Mouse (Mus musculus) lung, postnatal 0 days (tissue): ENCODE data around the gene Tnp1. TPM values are rescaled to one million over a fixed set of nuclear protein-coding genes. Genes with fewer than 3 reads are reported as not detected.

Experiments
- ATAC-seq: fragments of 200-750 bp; cut with Nextera tagmentation; 2 replicates; pipeline ENCODE4 v1.8.0; 2017; ENCODE audit warnings: moderate library complexity
- DNase-seq: peaks from one replicate; pipeline ENCODE4 v3.0.0-alpha.2; 2016; ENCODE audit warnings: low spot score
- H3K27ac ChIP-seq: fragments of 300-500 bp; sonication (generic); 2 replicates; pipeline ENCODE4 v1.5.1; 2014; ENCODE audit warnings: antibody characterized with exemption, mild to moderate bottlenecking, low read length, mixed read lengths
- H3K27me3 ChIP-seq: fragments of 300-500 bp; sonication (generic); replicated peaks from 2 replicates; pipeline ENCODE4 v1.6.1; 2014; ENCODE audit warnings: low read length, mixed read lengths; ENCODE audit not compliant: insufficient read depth
- H3K36me3 ChIP-seq: fragments of 300-500 bp; sonication (generic); 2 replicates; pipeline ENCODE4 v1.6.1; 2014; ENCODE audit warnings: low read length, mixed read lengths; ENCODE audit not compliant: insufficient read depth
- H3K4me1 ChIP-seq: fragments of 300-500 bp; sonication (generic); 2 replicates; pipeline ENCODE4 v1.6.1; 2014; ENCODE audit warnings: antibody characterized with exemption, low read depth, low read length, mixed read lengths; ENCODE audit not compliant: insufficient read depth
- H3K4me2 ChIP-seq: fragments of 300-500 bp; sonication (generic); replicated peaks from 2 replicates; pipeline ENCODE4 v1.6.1; 2014; ENCODE audit warnings: low read depth, mild to moderate bottlenecking, low read length, moderate library complexity, mixed read lengths
- H3K4me3 ChIP-seq: fragments of 300-500 bp; sonication (generic); 2 replicates; pipeline ENCODE4 v1.5.1; 2014; ENCODE audit warnings: low read depth, low read length
- H3K9ac ChIP-seq: fragments of 300-500 bp; sonication (generic); replicated peaks from 2 replicates; pipeline ENCODE4 v1.6.1; 2014; ENCODE audit warnings: low read depth, mild to moderate bottlenecking
- H3K9me3 ChIP-seq: fragments of 300-500 bp; sonication (generic); 2 replicates; pipeline ENCODE4 v1.6.1; 2016; ENCODE audit warnings: low read length, mixed read lengths
- CTCF ChIP-seq: IDR thresholded peaks from 2 replicates; pipeline ENCODE4 v1.5.1; 2016; ENCODE audit warnings: antibody characterized with exemption, mild to moderate bottlenecking
- EP300 ChIP-seq: IDR thresholded peaks from 2 replicates; pipeline ENCODE4 v1.6.1; 2016; ENCODE audit warnings: antibody characterized with exemption, mild to moderate bottlenecking, control low read depth
- WGBS: fragments of 180-500 bp; shearing (Covaris S2); extraction: QIAGEN DNeasy Blood & Tissue Kit; methylation state at CpG from one replicate; pipeline ENCODE4 v1.1.7; 2014; 5-methylcytosine and 5-hydroxymethylcytosine counted together
- polyA plus RNA-seq: library from polyadenylated mRNA; unstranded; fragments of >200 nt; fragmentation: Nextera tagmentation; extraction: Ambion mirVana; gene quantifications from 2 replicates; pipeline ENCODE4 v1.2.1, GENCODE M21; 2015

The Tnp1 gene
- polyA plus RNA-seq, 1 experiment from 2014 or later = not detected

GRCm38 (mm10) chr1:73040691-73041425 lies 25.1 kb upstream of the Tnp1 start:
- no peak for DNase-seq
- Histone ChIP-seq H3K4me3 (no peak overlapping the region), H3K9me3 (no peaks in the 10 kb centered on the region), H3K27ac (no peak overlapping the region), H3K9ac (no peak overlapping the region), H3K4me2 (no peak overlapping the region), H3K27me3 (no peaks in the 10 kb centered on the region), H3K36me3 (no peaks in the 10 kb centered on the region), H3K4me1 (no peaks in the 10 kb centered on the region)
- 77% methylated on average over 3 of the region's 3 CpGs for WGBS
- no peak for TF ChIP-seq CTCF
- TF ChIP-seq EP300 = no peak
- ATAC-seq = no peak

GRCm38 (mm10) chr1:73038532-73038931 lies 22.8 kb upstream of the Tnp1 start:
- ATAC-seq = no peak
- DNase-seq = no peak
- no peak for TF ChIP-seq CTCF
- TF ChIP-seq EP300 = no peak
- no peaks in the 10 kb centered on the region for H3K4me1 ChIP-seq
- no peaks in the 10 kb centered on the region for H3K27me3 ChIP-seq
- no peak overlapping the region for H3K4me2 ChIP-seq
- 56% methylated on average over 3 of the region's 3 CpGs for WGBS
- no peak overlapping the region for H3K4me3 ChIP-seq
- H3K27ac ChIP-seq = no peak overlapping the region
- no peaks in the 10 kb centered on the region for H3K9me3 ChIP-seq
- H3K36me3 ChIP-seq = no peaks in the 10 kb centered on the region
- H3K9ac ChIP-seq = no peak overlapping the region

- Histone ChIP-seq H3K27me3 (no peaks in the 10 kb centered on the region), H3K27ac (no peak overlapping the region), H3K4me1 (no peaks in the 10 kb centered on the region), H3K9ac (no peak overlapping the region), H3K4me2 (no peak overlapping the region), H3K9me3 (no peaks in the 10 kb centered on the region), H3K4me3 (no peak overlapping the region), H3K36me3 (no peaks in the 10 kb centered on the region)
- 67% methylated on average over 3 of the region's 3 CpGs for WGBS
- TF ChIP-seq EP300 (no peak), CTCF (no peak)
- ATAC-seq (no peak), DNase-seq (no peak)
Observed at GRCm38 (mm10) chr1:73036536-73036935, 20.8 kb upstream of the Tnp1 start.

- no peak overlapping the region for H3K4me2 ChIP-seq
- no peak overlapping the region for H3K27ac ChIP-seq
- no peaks in the 10 kb centered on the region for H3K27me3 ChIP-seq
- H3K4me1 ChIP-seq = no peaks in the 10 kb centered on the region
- no peak for TF ChIP-seq EP300
- no peak for TF ChIP-seq CTCF
- H3K9ac ChIP-seq = no peak overlapping the region
- no peaks in the 10 kb centered on the region for H3K9me3 ChIP-seq
- 80% methylated on average over 3 of the region's 3 CpGs for WGBS
- no peak overlapping the region for H3K4me3 ChIP-seq
- no peaks in the 10 kb centered on the region for H3K36me3 ChIP-seq
- ATAC-seq (no peak), DNase-seq (no peak)
Observed at GRCm38 (mm10) chr1:73035726-73036125, 20.0 kb upstream of the Tnp1 start.

DNA sequence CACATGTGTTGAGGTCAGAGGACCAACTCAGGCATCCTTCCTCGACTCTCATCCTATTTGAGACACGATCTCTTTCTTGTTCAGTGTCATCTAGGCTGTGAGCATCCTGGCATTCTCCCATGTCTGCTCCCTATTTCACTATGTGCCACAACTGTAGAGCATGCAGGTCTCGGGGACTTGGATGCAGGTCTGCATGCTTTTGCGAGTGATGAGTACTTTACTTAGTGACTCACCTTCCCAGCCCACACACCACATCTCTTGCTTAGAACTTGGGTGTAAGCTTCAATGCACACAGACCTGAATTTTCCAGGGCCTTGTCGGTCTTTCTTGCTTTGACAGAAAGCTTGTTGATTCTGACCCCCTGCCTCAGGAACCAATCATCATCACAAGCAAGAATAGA lies 16.8 kb upstream of the Tnp1 start:
- no peak for DNase-seq
- Histone ChIP-seq H3K4me2 (no peak overlapping the region), H3K9ac (no peak overlapping the region), H3K27me3 (no peaks in the 10 kb centered on the region), H3K27ac (no peak overlapping the region), H3K9me3 (no peaks in the 10 kb centered on the region), H3K36me3 (no peaks in the 10 kb centered on the region), H3K4me1 (no peaks in the 10 kb centered on the region), H3K4me3 (no peak overlapping the region)
- WGBS = 77% methylated on average over 5 of the region's 5 CpGs
- TF ChIP-seq CTCF (no peak), EP300 (no peak)
- ATAC-seq = no peak

DNA sequence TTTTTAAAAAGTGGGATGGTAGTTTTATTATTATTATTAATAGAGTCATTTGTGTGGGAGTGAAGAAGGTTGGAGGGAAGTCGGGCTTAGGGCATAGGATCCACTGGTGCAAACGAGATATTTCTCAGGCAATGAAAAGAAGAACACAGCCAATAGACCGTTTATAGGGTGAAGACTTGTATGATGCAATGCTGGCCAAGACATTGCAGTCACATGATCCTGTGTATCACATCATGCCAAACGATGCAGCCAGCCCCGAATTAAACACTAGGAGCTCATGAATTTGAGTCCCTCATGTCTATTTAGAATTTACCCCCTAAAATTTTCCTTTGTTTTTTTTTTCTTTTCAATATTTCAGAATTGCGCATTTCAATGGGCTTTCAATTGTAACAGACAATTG lies 13.0 kb upstream of the Tnp1 start:
- no peak for DNase-seq
- Histone ChIP-seq H3K27me3 (no peaks in the 10 kb centered on the region), H3K36me3 (no peaks in the 10 kb centered on the region), H3K9me3 (no peaks in the 10 kb centered on the region), H3K4me1 (no peaks in the 10 kb centered on the region), H3K4me2 (no peak overlapping the region), H3K27ac (no peak overlapping the region), H3K9ac (no peak overlapping the region), H3K4me3 (no peak overlapping the region)
- ATAC-seq = no peak
- no peak for TF ChIP-seq EP300
- TF ChIP-seq CTCF = no peak
- WGBS = 79% methylated on average over 6 of the region's 6 CpGs
